Mouse (Mus musculus) brain, embryonic 14.5 days (tissue): Measurements from ENCODE around the gene Ccdc39.
A peak's percentile ranks its signal among the peaks of the same experiment; 100 is the strongest.

ENCODE experiments used
- CTCF ChIP-seq: fragments of 200-500 bp; IDR thresholded peaks from 2 replicates; pipeline ENCODE4 v1.5.1; 2012; ENCODE audit warnings: inconsistent platforms, mild to moderate bottlenecking, moderate library complexity, borderline replicate concordance; ENCODE audit not compliant: insufficient read depth, insufficient read length; ENCODE audit errors: extremely low read depth
- POLR2A ChIP-seq: fragments of 200-500 bp; IDR thresholded peaks from 2 replicates; pipeline ENCODE4 v1.6.1; 2012; ENCODE audit warnings: mild to moderate bottlenecking, inconsistent platforms, borderline replicate concordance; ENCODE audit not compliant: poor library complexity, insufficient read depth, insufficient read length, severe bottlenecking; ENCODE audit errors: extremely low read depth

DNA sequence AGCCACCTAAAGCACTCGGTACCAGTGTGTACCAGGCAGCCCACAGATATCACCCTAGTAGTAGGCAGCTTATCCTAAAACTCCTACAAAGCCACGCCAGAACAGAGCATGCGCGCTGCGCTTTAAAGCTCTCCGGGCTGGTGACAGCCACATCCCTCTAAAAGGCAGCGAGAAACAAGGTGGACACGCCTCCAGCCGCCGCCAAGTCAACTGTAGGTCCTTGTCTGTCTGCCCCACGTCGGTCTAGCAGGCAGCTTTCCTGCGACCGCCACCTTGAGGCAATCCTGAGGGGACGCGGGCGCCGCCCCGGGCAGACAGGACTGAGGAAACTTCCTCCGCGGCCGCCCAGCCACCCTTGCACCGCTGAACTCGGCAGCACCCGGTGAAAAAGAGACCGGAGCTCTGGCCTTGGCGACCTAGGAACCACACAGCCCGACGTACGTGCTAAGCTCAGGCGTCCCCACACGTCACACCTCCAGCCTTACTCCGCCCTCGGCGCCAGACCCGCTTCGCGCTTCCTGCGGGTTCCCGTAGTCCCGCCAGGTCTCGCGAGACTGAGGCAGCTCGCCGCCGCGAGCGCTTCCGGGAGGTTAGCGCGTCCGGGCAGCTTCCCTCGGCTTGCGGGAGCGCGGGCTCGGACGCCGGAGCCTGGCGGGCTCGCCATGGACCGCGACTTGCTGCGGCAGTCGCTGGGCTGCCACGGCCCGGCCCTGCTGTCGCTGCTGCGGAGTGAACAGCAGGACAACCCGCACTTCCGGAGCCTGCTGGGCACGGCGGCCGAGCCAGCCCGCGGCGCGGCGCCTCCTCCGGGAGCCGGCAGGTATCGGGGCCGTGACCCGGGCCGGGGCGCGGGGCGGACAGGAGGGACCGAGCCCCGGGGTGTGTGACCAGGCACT lies 44.2 kb downstream of the Ccdc39 start, which contains the start of gene Ttc14:
- TF ChIP-seq CTCF (peak; percentile 32; the same call in 1 of the 2 replicates), POLR2A (peak; percentile 80)
